Mouse (Mus musculus) adrenal gland (tissue): ENCODE measurements around the gene Dnajb5.

Experiments
- intact Hi-C: fragments of 180-260 bp; cut with DNase I; formaldehyde crosslinking; loops from one replicate; pipeline ENCODE4 v1.15.1; 2025
- long read RNA-seq, 2 experiments: library from polyadenylated mRNA; unstranded; transcript quantifications; one replicate each; pipeline ENCODE4 v2.0.0; 2020; ENCODE audit warnings: borderline replicate concordance in 1 of 2; ENCODE audit not compliant: insufficient replicate concordance in 1 of 2

The Dnajb5 gene
- long read RNA-seq, experiment 1, result 0 reads
- long read RNA-seq, experiment 2, partial matches to known transcripts, result 0 of 2 reads
- long read RNA-seq, experiment 2, other reads (novel, unspliced or antisense), result 2 of 2 reads

- intact Hi-C loops, result loop anchor here (5.0 kb wide), 1 partner anchor 72 kb away; no protein-coding TSS in a partner anchor
Measured at GRCm38 (mm10) chr4:42949676-42950051, at the start of gene Dnajb5. TSS of gene Dnajb5 (plus strand) at chr4:42949814.

GRCm38 (mm10) chr4:42900878-42901277 lies 48.7 kb upstream of the Dnajb5 start:
- intact Hi-C loops, result no loop called here

GRCm38 (mm10) chr4:42902174-42902573 lies 47.4 kb upstream of the Dnajb5 start:
- intact Hi-C loops, result no loop called here

GRCm38 (mm10) chr4:42902730-42903129 lies 46.9 kb upstream of the Dnajb5 start:
- intact Hi-C loops, result no loop called here

- intact Hi-C loops, result no loop called here
Measured at GRCm38 (mm10) chr4:42903942-42904341, 45.7 kb upstream of the Dnajb5 start.

GRCm38 (mm10) chr4:42904523-42904922 lies 45.1 kb upstream of the Dnajb5 start:
- intact Hi-C loops, result no loop called here

GRCm38 (mm10) chr4:42904966-42905365 lies 44.6 kb upstream of the Dnajb5 start:
- intact Hi-C loops, result no loop called here

GRCm38 (mm10) chr4:42913391-42913790 lies 36.2 kb upstream of the Dnajb5 start:
- intact Hi-C loops, result no loop called here

- intact Hi-C loops, result no loop called here
Measured at GRCm38 (mm10) chr4:42915311-42915710, 34.3 kb upstream of the Dnajb5 start.

- intact Hi-C loops, result no loop called here
Measured at GRCm38 (mm10) chr4:42915966-42916365, 33.6 kb upstream of the Dnajb5 start.

- intact Hi-C loops, result no loop called here
Measured at GRCm38 (mm10) chr4:42916617-42917401, 32.8 kb upstream of the Dnajb5 start, which contains the start of gene Phf24. TSS of gene Phf24 (plus strand) at chr4:42916660.

GRCm38 (mm10) chr4:42917402-42917774 lies 32.2 kb upstream of the Dnajb5 start:
- intact Hi-C loops, result no loop called here

GRCm38 (mm10) chr4:42920726-42921125 lies 28.9 kb upstream of the Dnajb5 start:
- intact Hi-C loops, result no loop called here

GRCm38 (mm10) chr4:42921536-42921935 lies 28.1 kb upstream of the Dnajb5 start:
- intact Hi-C loops, result no loop called here

GRCm38 (mm10) chr4:42922056-42922455 lies 27.6 kb upstream of the Dnajb5 start:
- intact Hi-C loops, result no loop called here

- intact Hi-C loops, result no loop called here
Measured at GRCm38 (mm10) chr4:42922461-42922860, 27.2 kb upstream of the Dnajb5 start.

GRCm38 (mm10) chr4:42924095-42924710 lies 25.4 kb upstream of the Dnajb5 start:
- intact Hi-C loops, result no loop called here

GRCm38 (mm10) chr4:42928209-42928608 lies 21.4 kb upstream of the Dnajb5 start:
- intact Hi-C loops, result no loop called here

- intact Hi-C loops, result no loop called here
Measured at GRCm38 (mm10) chr4:42928952-42929351, 20.7 kb upstream of the Dnajb5 start.

- intact Hi-C loops, result no loop called here
Measured at GRCm38 (mm10) chr4:42932229-42932969, 17.2 kb upstream of the Dnajb5 start.

GRCm38 (mm10) chr4:42933630-42934029 lies 16.0 kb upstream of the Dnajb5 start:
- intact Hi-C loops, result no loop called here

- intact Hi-C loops, result loop anchor here (5.0 kb wide), 1 partner anchor 49 kb away; no protein-coding TSS in a partner anchor
Measured at GRCm38 (mm10) chr4:42941396-42941795, 8.2 kb upstream of the Dnajb5 start.
